Mouse (Mus musculus) C2C12 (cell line): ENCODE measurements around the gene Mkrn2os. TPM values are rescaled to one million over a fixed set of nuclear protein-coding genes. Genes with fewer than 3 reads are reported as not detected.

Experiments used
- H3K27me3 ChIP-seq: one replicate; pipeline ENCODE4 v1.6.1; 2011; ENCODE audit not compliant: control insufficient read depth, insufficient read depth, insufficient read length
- H3K36me3 ChIP-seq: one replicate; pipeline ENCODE4 v1.6.1; 2011; ENCODE audit not compliant: control insufficient read depth, insufficient read depth
- H3K4me3 ChIP-seq: one replicate; pipeline ENCODE4 v1.5.1; 2011; ENCODE audit warnings: mild to moderate bottlenecking, control low read depth; ENCODE audit not compliant: poor library complexity, insufficient read depth, severe bottlenecking
- H3K79me2 ChIP-seq: one replicate; pipeline ENCODE4 v1.6.1; 2011; ENCODE audit not compliant: control insufficient read depth, insufficient read depth
- H3K79me3 ChIP-seq: one replicate; pipeline ENCODE4 v1.6.1; 2011; ENCODE audit warnings: low read depth, control low read depth
- H3ac ChIP-seq: one replicate; pipeline ENCODE3; 2011; ENCODE audit warnings: low read depth; ENCODE audit not compliant: control insufficient read depth, insufficient read length
- CEBPB ChIP-seq: IDR thresholded peaks from one replicate; pipeline ENCODE4 v1.6.1; 2011; ENCODE audit warnings: low read depth, mild to moderate bottlenecking, control low read depth, moderate library complexity
- CTCF ChIP-seq: IDR thresholded peaks from one replicate; pipeline ENCODE4 v1.5.1; 2011; ENCODE audit not compliant: control insufficient read depth, insufficient read depth, insufficient read length
- FOSL1 ChIP-seq: IDR thresholded peaks from one replicate; pipeline ENCODE4 v1.8.0; 2011; ENCODE audit warnings: mild to moderate bottlenecking, low read length; ENCODE audit not compliant: poor library complexity, insufficient read depth, severe bottlenecking
- MAX ChIP-seq: IDR thresholded peaks from one replicate; pipeline ENCODE4 v1.6.1; 2011; ENCODE audit warnings: mild to moderate bottlenecking, control low read depth
- MYOD1 ChIP-seq: IDR thresholded peaks from one replicate; pipeline ENCODE4 v1.6.1; 2011; ENCODE audit warnings: low read depth; ENCODE audit not compliant: control insufficient read depth, insufficient read length
- MYOG ChIP-seq: IDR thresholded peaks from one replicate; pipeline ENCODE4 v1.6.1; 2011; ENCODE audit not compliant: control insufficient read depth, insufficient read length; ENCODE audit errors: extremely low read depth
- USF1 ChIP-seq: IDR thresholded peaks from one replicate; pipeline ENCODE4 v1.6.1; 2011; ENCODE audit warnings: low read depth, mild to moderate bottlenecking, control low read depth, moderate library complexity
- polyA plus RNA-seq: library from polyadenylated mRNA; unstranded; fragments of >200 nt; fragmentation: generic; extraction: Trizol; gene quantifications from one replicate; pipeline ENCODE4 v1.2.1, GENCODE M21; 2012; ENCODE audit warnings: missing spikeins

Mkrn2os gene
- polyA plus RNA-seq, 1 experiment, result 0.01 TPM

GRCm38 (mm10) chr6:115606461-115606860 is 14.1 kb upstream of the Mkrn2os start:
- H3K4me3 ChIP-seq, result no peak overlapping the region
- peaks cover 15% of the 10 kb centered on the region for H3K79me3 ChIP-seq
- H3K79me2 ChIP-seq, result peaks cover 45% of the 10 kb centered on the region
- TF ChIP-seq USF1 (no peak), MYOG (no peak), CTCF (no peak), CEBPB (no peak), FOSL1 (no peak), MAX (no peak), MYOD1 (no peak)
- H3K27me3 ChIP-seq, result no peaks in the 10 kb centered on the region
- H3ac ChIP-seq, result no peak overlapping the region
- peaks cover 11% of the 10 kb centered on the region for H3K36me3 ChIP-seq

- TF ChIP-seq MYOG, result no peak
- TF ChIP-seq FOSL1, result no peak
- TF ChIP-seq CTCF, result no peak
- TF ChIP-seq MAX, result no peak
- no peak for TF ChIP-seq MYOD1
- no peak for TF ChIP-seq CEBPB
- no peak for TF ChIP-seq USF1
- peaks cover 34% of the 10 kb centered on the region for H3K79me2 ChIP-seq
- no peaks in the 10 kb centered on the region for H3K27me3 ChIP-seq
- no peaks in the 10 kb centered on the region for H3K36me3 ChIP-seq
- peak within 1 kb of the TSS; percentile 88 for H3ac ChIP-seq
- H3K79me3 ChIP-seq, result peaks cover 15% of the 10 kb centered on the region
- H3K4me3 ChIP-seq, result peak within 1 kb of the TSS; percentile 78
Observed at GRCm38 (mm10) chr6:115601715-115602523, 9.5 kb upstream of the Mkrn2os start, which contains the start of gene Mkrn2. Gene Mkrn2 (plus strand): TSS chr6:115601902.

GRCm38 (mm10) chr6:115601322-115601714 is 8.9 kb upstream of the Mkrn2os start:
- no peaks in the 10 kb centered on the region for H3K36me3 ChIP-seq
- TF ChIP-seq CEBPB (no peak), FOSL1 (no peak), MAX (no peak), USF1 (no peak), MYOG (no peak), MYOD1 (no peak), CTCF (no peak)
- H3ac ChIP-seq, result no peak overlapping the region
- H3K4me3 ChIP-seq, result no peak overlapping the region
- H3K79me2 ChIP-seq, result peaks cover 30% of the 10 kb centered on the region
- peaks cover 15% of the 10 kb centered on the region for H3K79me3 ChIP-seq
- H3K27me3 ChIP-seq, result no peaks in the 10 kb centered on the region

GRCm38 (mm10) chr6:115595667-115596066 is 3.3 kb upstream of the Mkrn2os start:
- Histone ChIP-seq H3K27me3 (peaks cover 3% of the 10 kb centered on the region), H3ac (no peak overlapping the region), H3K4me3 (no peak overlapping the region), H3K36me3 (no peaks in the 10 kb centered on the region), H3K79me2 (no peaks in the 10 kb centered on the region), H3K79me3 (no peaks in the 10 kb centered on the region)
- no peak for TF ChIP-seq MYOG
- TF ChIP-seq USF1, result no peak
- no peak for TF ChIP-seq MAX
- TF ChIP-seq CTCF, result no peak
- TF ChIP-seq MYOD1, result no peak

GRCm38 (mm10) chr6:115594463-115594862 is 2.1 kb upstream of the Mkrn2os start:
- no peaks in the 10 kb centered on the region for H3K36me3 ChIP-seq
- no peak overlapping the region for H3ac ChIP-seq
- peaks cover 3% of the 10 kb centered on the region for H3K27me3 ChIP-seq
- H3K79me2 ChIP-seq, result no peaks in the 10 kb centered on the region
- TF ChIP-seq USF1 (no peak), MAX (no peak), FOSL1 (no peak), MYOD1 (no peak), MYOG (no peak), CTCF (no peak), CEBPB (no peak)
- no peak overlapping the region for H3K4me3 ChIP-seq
- H3K79me3 ChIP-seq, result no peaks in the 10 kb centered on the region

GRCm38 (mm10) chr6:115593252-115593651 is 876 bp upstream of the Mkrn2os start:
- Histone ChIP-seq H3K36me3 (no peaks in the 10 kb centered on the region), H3K27me3 (peaks cover 3% of the 10 kb centered on the region), H3ac (no peak overlapping the region), H3K79me3 (no peaks in the 10 kb centered on the region), H3K4me3 (no peak overlapping the region), H3K79me2 (no peaks in the 10 kb centered on the region)
- no peak for TF ChIP-seq FOSL1
- no peak for TF ChIP-seq MYOD1
- TF ChIP-seq CEBPB, result no peak
- TF ChIP-seq USF1, result no peak
- no peak for TF ChIP-seq MYOG
- no peak for TF ChIP-seq MAX
- TF ChIP-seq CTCF, result no peak
